Mouse (Mus musculus) v-Abl transformed pro-B cells (cell line): ENCODE measurements around the gene Gm20489.

Experiments
- in situ Hi-C, 2 experiments: fragments of 400-800 bp; cut with MboI; formaldehyde crosslinking; loops; one replicate each; pipeline ENCODE4 v1.15.1; 2025; ENCODE audit not compliant: unreplicated experiment in 2 of 2

Gene Gm20489

GRCm38 (mm10) chrX:101266631-101267030 lies 2.2 kb downstream of the Gm20489 start:
- in situ Hi-C loops: loop anchor here in 1 of 2 experiments (5.0 to 25.0 kb wide), 2 partner anchors 66 to 371 kb away; partner anchors contain the start of gene Ogt

- in situ Hi-C loops: loop anchor here in 1 of 2 experiments (25.0 kb wide), 1 partner anchor 373 kb away; the partner anchor contains the start of gene Ogt
Measured at GRCm38 (mm10) chrX:101263892-101264291, 4.9 kb downstream of the Gm20489 start, which contains the start of gene Gm614. Gene Gm614 (minus strand): TSS chrX:101263992.

- in situ Hi-C loops: loop anchor here in 1 of 2 experiments (25.0 kb wide), 1 partner anchor 377 kb away; the partner anchor contains the start of gene Ogt
Measured at GRCm38 (mm10) chrX:101260441-101261325, 8.1 kb downstream of the Gm20489 start.

- in situ Hi-C loops: loop anchor here in 1 of 2 experiments (25.0 kb wide), 1 partner anchor 381 kb away; the partner anchor contains the start of gene Ogt
Measured at GRCm38 (mm10) chrX:101256603-101257002, 12.2 kb downstream of the Gm20489 start.

GRCm38 (mm10) chrX:101254740-101255139 lies 14.1 kb downstream of the Gm20489 start:
- in situ Hi-C loops: loop anchor here in 1 of 2 experiments (25.0 kb wide), 1 partner anchor 383 kb away; the partner anchor contains the start of gene Ogt

- in situ Hi-C loops: loop anchor here in 1 of 2 experiments (25.0 kb wide), 1 partner anchor 383 kb away; the partner anchor contains the start of gene Ogt
Measured at GRCm38 (mm10) chrX:101253952-101254729, 14.7 kb downstream of the Gm20489 start, which contains the start of gene Foxo4. Gene Foxo4 (plus strand): TSS chrX:101254528.

- in situ Hi-C loops: no loop called here
Measured at GRCm38 (mm10) chrX:101245011-101245410, 23.8 kb downstream of the Gm20489 start.

GRCm38 (mm10) chrX:101222796-101223162 lies 46.0 kb downstream of the Gm20489 start:
- in situ Hi-C loops: no loop called here

GRCm38 (mm10) chrX:101221834-101222795 lies 46.7 kb downstream of the Gm20489 start, which contains the start of gene Snx12:
Gene Snx12 (minus strand): TSS chrX:101222563.
- in situ Hi-C loops: no loop called here
